Mouse (Mus musculus) granulocyte monocyte progenitor cell, adult 5-6 weeks (primary cell): Measurements from ENCODE around the gene Lamb1. TPM values are rescaled to one million over a fixed set of nuclear protein-coding genes. Genes with fewer than 3 reads are reported as not detected.

Source experiments
- ATAC-seq: replicated peaks from 2 replicates; pipeline ENCODE4 v1.8.0; 2016; ENCODE audit warnings: mild to moderate bottlenecking, moderate TSS enrichment, inconsistent platforms; ENCODE audit not compliant: poor library complexity, severe bottlenecking
- total RNA-seq, 2 experiments: library from RNA; stranded (forward) in 1 of 2; stranded (reverse) in 1 of 2; fragments of 200-712, 200-1000 nt in 1 of 2; fragments of >200 nt in 1 of 2; fragmentation: Nextera tagmentation in 1 of 2; gene quantifications; 2 replicates each; pipeline ENCODE4 v1.2.3; 2014 to 2017

The Lamb1 gene
- total RNA-seq (2014; fragmentation: Nextera tagmentation) (not detected in 2 replicates), total RNA-seq (2017) (not detected in 2 replicates)

- ATAC-seq: no peak
Observed at GRCm38 (mm10) chr12:31265005-31265721, at the start of gene Lamb1. TSS of gene Lamb1 (plus strand) at chr12:31265234.

- ATAC-seq: no peak
Observed at GRCm38 (mm10) chr12:31217232-31217631, 47.8 kb upstream of the Lamb1 start.

DNA sequence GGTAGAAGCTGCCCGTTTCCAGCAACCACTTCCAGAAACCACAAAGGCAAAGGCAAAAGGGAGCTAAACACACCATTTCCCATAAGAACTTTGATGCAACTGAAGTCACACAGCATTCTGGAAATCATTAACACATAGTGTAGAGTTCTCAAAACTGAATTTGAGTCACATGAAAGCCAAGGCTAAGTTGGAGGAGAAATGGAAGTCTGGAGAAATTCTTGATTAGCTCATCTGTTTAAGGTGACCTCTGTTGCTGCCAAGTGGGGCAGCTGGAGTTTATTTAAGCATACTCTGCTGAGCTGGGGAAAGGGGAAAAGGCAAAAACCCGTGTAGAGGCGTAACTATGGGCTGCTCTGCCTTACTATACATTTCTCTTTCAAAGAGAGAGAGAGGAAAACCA lies 46.3 kb upstream of the Lamb1 start:
- no peak for ATAC-seq

GRCm38 (mm10) chr12:31221522-31221921 lies 43.5 kb upstream of the Lamb1 start:
- ATAC-seq: no peak

- no peak for ATAC-seq
Observed at GRCm38 (mm10) chr12:31222282-31222681, 42.8 kb upstream of the Lamb1 start.

- no peak for ATAC-seq
Observed at GRCm38 (mm10) chr12:31222741-31223140, 42.3 kb upstream of the Lamb1 start.

- no peak for ATAC-seq
Observed at GRCm38 (mm10) chr12:31225451-31225850, 39.6 kb upstream of the Lamb1 start.

GRCm38 (mm10) chr12:31227167-31227566 lies 37.9 kb upstream of the Lamb1 start:
- ATAC-seq: no peak

DNA sequence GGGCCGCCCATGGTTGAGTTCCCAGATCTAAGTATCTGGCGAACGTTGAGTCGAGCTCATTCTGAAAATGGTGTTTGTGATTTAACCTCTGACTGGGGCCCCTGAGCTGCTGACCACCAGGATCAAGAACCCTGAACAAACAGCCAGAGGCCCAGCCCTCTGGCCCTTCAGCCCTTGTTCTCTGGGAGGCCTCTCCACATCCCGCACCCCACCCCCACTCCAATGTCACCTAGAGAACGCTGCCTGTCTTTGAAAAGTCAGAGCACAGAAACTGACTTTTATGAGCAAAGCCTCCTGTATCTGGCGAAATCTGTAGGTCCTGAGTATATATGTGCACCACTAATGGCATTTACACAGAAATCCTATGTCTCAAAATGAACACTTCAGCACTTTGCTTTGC lies 36.2 kb upstream of the Lamb1 start:
- ATAC-seq: no peak

GRCm38 (mm10) chr12:31232635-31233034 lies 32.4 kb upstream of the Lamb1 start:
- ATAC-seq: no peak

GRCm38 (mm10) chr12:31235018-31235417 lies 30.0 kb upstream of the Lamb1 start:
- no peak for ATAC-seq

- ATAC-seq: no peak
Observed at GRCm38 (mm10) chr12:31236861-31237595, 28.0 kb upstream of the Lamb1 start.

DNA sequence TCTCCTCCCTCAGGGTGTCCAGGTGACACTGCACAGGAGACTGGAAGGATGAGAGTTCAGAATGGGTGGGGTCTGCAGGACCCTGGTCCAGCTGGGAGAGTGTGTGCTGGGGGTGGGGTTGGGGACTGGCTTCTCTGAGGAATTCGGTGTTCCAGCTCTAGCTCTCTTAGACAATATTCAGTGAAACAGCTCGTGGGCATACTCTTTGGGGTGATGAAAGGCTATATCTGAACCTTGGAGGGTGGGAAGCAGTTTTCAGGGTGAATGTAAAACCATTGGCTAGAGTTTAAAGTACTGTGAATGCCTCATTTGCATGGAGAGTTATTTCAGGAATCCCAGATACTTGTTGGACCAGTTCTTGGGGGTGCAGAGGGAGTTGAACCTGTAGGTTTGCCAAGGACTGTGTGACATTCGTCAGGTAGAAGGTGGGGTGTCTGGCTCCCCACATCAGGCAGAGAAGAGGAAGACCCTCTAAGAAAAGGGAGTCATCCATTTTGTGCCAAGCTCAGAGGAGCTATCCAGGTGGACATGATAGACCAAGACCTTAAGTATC lies 25.9 kb upstream of the Lamb1 start:
- ATAC-seq: no peak

DNA sequence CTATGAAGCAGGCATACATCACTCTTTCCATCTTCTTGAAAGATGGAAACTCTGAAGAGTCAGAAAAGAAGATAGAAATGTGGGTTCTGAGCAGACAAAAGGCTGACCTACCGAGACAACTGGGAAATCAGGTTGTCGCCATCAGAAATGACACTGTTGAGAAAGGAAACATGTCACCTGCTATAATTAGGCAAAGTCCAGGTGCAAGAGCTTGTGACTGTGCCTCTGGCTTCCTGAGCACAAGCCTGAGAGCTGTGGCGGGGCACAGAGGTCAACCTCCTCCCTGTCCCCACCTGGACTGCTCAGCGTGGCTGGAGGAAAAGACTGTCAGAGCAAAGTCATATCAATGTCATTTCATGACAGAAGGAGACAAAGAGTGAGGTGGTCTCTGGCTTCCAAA lies 25.2 kb upstream of the Lamb1 start:
- no peak for ATAC-seq

GRCm38 (mm10) chr12:31240470-31240869 lies 24.6 kb upstream of the Lamb1 start, which contains the start of gene Gm6993:
TSS of gene Gm6993 (plus strand) at chr12:31240770.
- ATAC-seq: no peak

DNA sequence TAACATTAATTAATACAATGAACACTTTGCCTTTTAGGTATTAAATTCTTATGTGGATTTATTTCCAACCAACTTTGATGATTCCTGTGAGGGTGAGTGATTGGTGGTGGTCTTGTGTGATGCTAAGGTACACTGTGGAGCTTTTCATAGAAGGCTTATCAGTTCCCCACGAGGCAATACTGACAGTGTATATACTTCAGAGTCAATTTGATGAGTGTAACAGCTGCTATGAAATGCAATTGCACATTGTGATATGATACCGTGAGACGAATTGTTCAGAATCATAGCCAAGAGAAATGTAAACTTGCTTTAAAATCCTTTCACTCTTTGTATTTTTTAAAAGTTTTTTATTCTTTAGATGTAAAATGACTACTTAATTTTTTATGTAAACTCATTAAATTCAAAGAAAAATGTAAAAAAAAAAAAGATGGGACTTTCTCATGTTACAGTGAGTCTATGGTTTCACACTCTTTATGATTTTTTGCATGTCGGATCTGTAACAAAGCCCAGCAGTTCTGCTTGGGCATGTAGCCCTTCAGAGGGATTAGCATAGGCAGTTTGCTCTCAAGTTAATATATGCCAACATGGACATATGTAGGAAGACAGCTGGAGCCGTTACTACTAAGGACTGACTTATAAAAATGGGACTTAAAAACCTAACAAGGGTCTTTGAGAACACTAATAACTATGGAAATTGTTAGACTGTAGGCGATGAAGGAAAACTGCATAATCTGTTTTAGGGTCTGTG lies 23.3 kb upstream of the Lamb1 start:
- ATAC-seq: no peak

- ATAC-seq: no peak
Observed at GRCm38 (mm10) chr12:31244001-31244400, 21.0 kb upstream of the Lamb1 start.

GRCm38 (mm10) chr12:31244691-31245090 lies 20.3 kb upstream of the Lamb1 start:
- no peak for ATAC-seq

GRCm38 (mm10) chr12:31246153-31246552 lies 18.9 kb upstream of the Lamb1 start:
- no peak for ATAC-seq

DNA sequence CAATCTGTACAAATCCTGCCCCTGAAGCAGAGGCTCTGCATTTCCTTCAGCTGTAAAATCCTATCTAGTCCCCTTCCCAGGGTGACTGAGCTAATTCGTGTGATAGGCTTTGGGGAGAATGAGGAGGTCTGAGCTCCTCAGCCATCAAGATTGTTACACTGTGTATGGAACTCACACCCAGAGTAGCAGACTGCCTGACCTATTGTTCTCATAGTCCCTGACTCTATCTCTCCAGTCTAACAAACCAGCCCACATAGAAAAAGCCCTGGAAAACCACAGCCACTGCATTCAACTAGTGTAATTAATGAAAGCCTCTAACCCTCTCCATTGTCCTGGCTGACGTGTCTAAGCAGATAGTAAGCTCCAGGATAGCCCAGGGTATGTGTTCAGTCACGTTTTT lies 18.4 kb upstream of the Lamb1 start:
- no peak for ATAC-seq

GRCm38 (mm10) chr12:31248165-31248564 lies 16.9 kb upstream of the Lamb1 start:
- ATAC-seq: no peak
